Mouse (Mus musculus) forebrain, embryonic 16.5 days (tissue): ENCODE data around the gene Crebrf. TPM values are rescaled to one million over a fixed set of nuclear protein-coding genes. Genes with fewer than 3 reads are reported as not detected.

Experiments
- polyA plus RNA-seq: library from polyadenylated mRNA; unstranded; fragments of >200 nt; fragmentation: Nextera tagmentation; extraction: Ambion mirVana; gene quantifications from 2 replicates; pipeline ENCODE4 v1.2.1, GENCODE M21; 2015

The Crebrf gene
- polyA plus RNA-seq, 1 experiment from 2014 or later = 11.9 TPM

Other genes starting within 250 kb of the Crebrf start
- 102 and 113 TPM in 2 replicates for gene Ergic1, start 154.2 kb upstream of the Crebrf start, polyA plus RNA-seq
- 44.1 and 47.8 TPM in 2 replicates for gene Dusp1, start 153.5 kb upstream of the Crebrf start, polyA plus RNA-seq
- gene Atp6v0e, start 52.4 kb upstream of the Crebrf start, polyA plus RNA-seq = 129 and 146 TPM in 2 replicates
- 46.8 and 53.7 TPM in 2 replicates for gene Bnip1, start 65.4 kb downstream of the Crebrf start, polyA plus RNA-seq
- not detected in 2 replicates for gene Nkx2-5, start 129.4 kb downstream of the Crebrf start, polyA plus RNA-seq
- 3.1 and 6.8 TPM in 2 replicates for gene Kifc5b, start 201.4 kb downstream of the Crebrf start, polyA plus RNA-seq
- gene Phf1, start 217.4 kb downstream of the Crebrf start, polyA plus RNA-seq = 16.2 and 19.7 TPM in 2 replicates
- gene Cuta, start 223.9 kb downstream of the Crebrf start, polyA plus RNA-seq = 137 and 138 TPM in 2 replicates
- gene Syngap1, start 225.6 kb downstream of the Crebrf start, polyA plus RNA-seq = 5.4 and 5.8 TPM in 2 replicates